Mouse (Mus musculus) kidney, adult 2 months (tissue): ENCODE measurements at regions not wholly inside any gene's neighbourhood (a gene's known extent, or its start where the extent isn't known, plus 50 kb on each side); places are given as distances from the start of the nearest gene placed in this dataset.

ENCODE experiments used
- DNase-seq: peaks from one replicate; pipeline ENCODE4 v3.0.0; 2021
- H3K27ac ChIP-seq: fragments of 200-500 bp; 2 replicates; pipeline ENCODE4 v1.5.1; 2012; ENCODE audit warnings: low read depth, low read length, control low read depth, inconsistent platforms; ENCODE audit not compliant: insufficient read depth
- H3K27me3 ChIP-seq: fragments of 200-500 bp; replicated peaks from 2 replicates; pipeline ENCODE4 v1.6.1; 2012; ENCODE audit warnings: mild to moderate bottlenecking, moderate library complexity, low read length, inconsistent platforms; ENCODE audit not compliant: control insufficient read depth, insufficient read depth
- H3K36me3 ChIP-seq: fragments of 200-500 bp; 2 replicates; pipeline ENCODE4 v1.6.1; 2012; ENCODE audit warnings: mild to moderate bottlenecking, moderate library complexity, low read length, inconsistent platforms; ENCODE audit not compliant: control insufficient read depth, insufficient read depth
- H3K4me1 ChIP-seq: fragments of 200-500 bp; 2 replicates; pipeline ENCODE4 v1.6.1; 2011; ENCODE audit warnings: low read length; ENCODE audit not compliant: control insufficient read depth, insufficient read depth
- H3K4me3 ChIP-seq: fragments of 200-500 bp; 2 replicates; pipeline ENCODE4 v1.5.1; 2011; ENCODE audit warnings: mild to moderate bottlenecking, low read depth, low read length, control low read depth; ENCODE audit not compliant: insufficient read depth
- CTCF ChIP-seq: fragments of 200-500 bp; conservative IDR thresholded peaks from 2 replicates; pipeline ENCODE4 v1.5.1; 2011; ENCODE audit warnings: low read depth, mild to moderate bottlenecking, control low read depth, low read length, moderate library complexity, mixed read lengths; ENCODE audit not compliant: insufficient read depth, insufficient read length
- POLR2A ChIP-seq: fragments of 200-500 bp; IDR thresholded peaks from one replicate; pipeline ENCODE4 v1.6.1; 2011; ENCODE audit warnings: low read depth, low read length, control low read depth
- WGBS: fragments of 180-500 bp; shearing (Covaris S2); methylation state at CpG from one replicate; pipeline ENCODE4 v1.1.7; 2018; 5-methylcytosine and 5-hydroxymethylcytosine counted together

GRCm38 (mm10) chr6:127355112-127355511, 91.5 kb upstream of the Parp11 start:
- no peak overlapping the region for H3K27ac ChIP-seq
- H3K27me3 ChIP-seq = no peaks in the 10 kb centered on the region; the same call in 1 of the 2 replicates
- WGBS = 58% methylated on average over 6 of the region's 6 CpGs
- no peaks in the 10 kb centered on the region for H3K36me3 ChIP-seq
- no peaks in the 10 kb centered on the region for H3K4me1 ChIP-seq
- DNase-seq = no peak
- TF ChIP-seq CTCF (no peak), POLR2A (no peak)
- H3K4me3 ChIP-seq = no peak overlapping the region

GRCm38 (mm10) chr6:127356442-127356841, 90.2 kb upstream of the Parp11 start:
- TF ChIP-seq POLR2A (no peak), CTCF (no peak)
- no peak for DNase-seq
- 79% methylated on average over 8 of the region's 8 CpGs for WGBS
- Histone ChIP-seq H3K27ac (no peak overlapping the region), H3K4me3 (no peak overlapping the region), H3K27me3 (no peaks in the 10 kb centered on the region), H3K36me3 (no peaks in the 10 kb centered on the region), H3K4me1 (no peaks in the 10 kb centered on the region)

- no peaks in the 10 kb centered on the region for H3K27me3 ChIP-seq
- no peaks in the 10 kb centered on the region for H3K36me3 ChIP-seq
- TF ChIP-seq POLR2A (no peak), CTCF (no peak)
- 64% methylated on average over 5 of the region's 5 CpGs for WGBS
- no peak overlapping the region for H3K4me3 ChIP-seq
- no peaks in the 10 kb centered on the region for H3K4me1 ChIP-seq
- no peak for DNase-seq
- no peak overlapping the region for H3K27ac ChIP-seq
Measured at GRCm38 (mm10) chr6:127358805-127359204, 87.8 kb upstream of the Parp11 start.

GRCm38 (mm10) chr6:127359391-127359874, 87.2 kb upstream of the Parp11 start:
- Histone ChIP-seq H3K27ac (no peak overlapping the region), H3K27me3 (no peaks in the 10 kb centered on the region), H3K36me3 (no peaks in the 10 kb centered on the region), H3K4me1 (no peaks in the 10 kb centered on the region), H3K4me3 (no peak overlapping the region)
- peak; percentile 60 for DNase-seq
- 38% methylated on average over 9 of the region's 9 CpGs for WGBS
- TF ChIP-seq POLR2A = no peak
- peak; percentile 81 for TF ChIP-seq CTCF

- no peaks in the 10 kb centered on the region for H3K4me1 ChIP-seq
- no peak for TF ChIP-seq POLR2A
- no peak for TF ChIP-seq CTCF
- H3K4me3 ChIP-seq = no peak overlapping the region
- no peaks in the 10 kb centered on the region for H3K27me3 ChIP-seq
- H3K36me3 ChIP-seq = no peaks in the 10 kb centered on the region
- no peak for DNase-seq
- WGBS = 90% methylated on average over 5 of the region's 5 CpGs
- no peak overlapping the region for H3K27ac ChIP-seq
Measured at GRCm38 (mm10) chr6:127362166-127362565, 84.5 kb upstream of the Parp11 start.

- no peak overlapping the region for H3K27ac ChIP-seq
- H3K36me3 ChIP-seq = no peaks in the 10 kb centered on the region
- H3K27me3 ChIP-seq = no peaks in the 10 kb centered on the region
- H3K4me1 ChIP-seq = no peaks in the 10 kb centered on the region
- WGBS = 53% methylated on average over 8 of the region's 8 CpGs
- TF ChIP-seq POLR2A = no peak
- TF ChIP-seq CTCF = no peak
- H3K4me3 ChIP-seq = no peak overlapping the region
- DNase-seq = no peak
Measured at GRCm38 (mm10) chr6:127362966-127363752, 83.5 kb upstream of the Parp11 start.

- DNase-seq = no peak
- Histone ChIP-seq H3K4me1 (no peaks in the 10 kb centered on the region), H3K4me3 (no peak overlapping the region), H3K27ac (no peak overlapping the region), H3K36me3 (no peaks in the 10 kb centered on the region), H3K27me3 (no peaks in the 10 kb centered on the region)
- TF ChIP-seq CTCF (no peak), POLR2A (no peak)
- 51% methylated on average over 7 of the region's 7 CpGs for WGBS
Measured at GRCm38 (mm10) chr6:127363871-127364590, 82.6 kb upstream of the Parp11 start.
